Mouse (Mus musculus) heart, postnatal 0 days (tissue): ENCODE measurements around the gene P4ha2.

Experiments
- CTCF ChIP-seq: IDR thresholded peaks from 2 replicates; pipeline ENCODE4 v1.5.1; 2016; ENCODE audit warnings: antibody characterized with exemption, control low read depth, low read depth
- EP300 ChIP-seq: IDR thresholded peaks from 2 replicates; pipeline ENCODE4 v1.6.1; 2016; ENCODE audit warnings: antibody characterized with exemption, low read depth

DNA sequence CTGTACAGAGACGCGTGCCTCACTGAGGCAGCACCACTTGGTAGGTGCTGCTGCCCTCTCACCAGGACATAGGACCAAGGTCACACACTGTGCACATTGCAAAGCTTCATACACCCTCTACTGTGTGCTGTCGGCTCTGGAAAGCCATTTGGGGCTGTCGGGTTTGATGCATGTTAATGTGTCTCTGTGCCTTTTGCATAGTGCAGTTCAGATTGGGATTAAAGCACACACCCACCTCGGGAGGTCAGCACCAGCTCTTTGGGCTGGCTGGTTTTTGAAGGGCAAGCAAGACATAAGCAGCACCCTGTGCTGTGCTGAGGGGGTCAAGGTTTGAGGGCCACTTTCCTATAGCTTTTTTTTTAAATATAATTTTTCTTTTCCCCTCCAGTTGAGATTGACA, 60.5 kb downstream of the P4ha2 start:
- TF ChIP-seq CTCF (no peak), EP300 (no peak)
